Mouse (Mus musculus) adrenal gland, postnatal 25 days (tissue): ENCODE measurements at regions not wholly inside any gene's neighbourhood (a gene's known extent, or its start where the extent isn't known, plus 50 kb on each side); places are given as distances from the start of the nearest gene placed in this dataset.
A peak's percentile ranks its signal among the peaks of the same experiment; 100 is the strongest.

Source experiments
- DNase-seq: peaks from one replicate; pipeline ENCODE4 v3.0.0; 2021; ENCODE audit warnings: mixed read lengths

- no peak for DNase-seq
Measured at GRCm38 (mm10) chr1:138771307-138772011, 76.9 kb downstream of the Lhx9 start.

GRCm38 (mm10) chr1:138762876-138763275, 85.5 kb downstream of the Lhx9 start:
- DNase-seq: no peak

GRCm38 (mm10) chr1:138757777-138758176, 90.6 kb downstream of the Lhx9 start:
- no peak for DNase-seq

GRCm38 (mm10) chr1:138733308-138733707, 113.4 kb upstream of the Nek7 start:
- no peak for DNase-seq

GRCm38 (mm10) chr1:138731008-138731407, 111.1 kb upstream of the Nek7 start:
- DNase-seq: no peak

GRCm38 (mm10) chr1:138729089-138729699, 109.3 kb upstream of the Nek7 start:
- no peak for DNase-seq

- DNase-seq: no peak
Measured at GRCm38 (mm10) chr1:138720728-138721127, 100.8 kb upstream of the Nek7 start.

- no peak for DNase-seq
Measured at GRCm38 (mm10) chr1:138719297-138719696, 99.4 kb upstream of the Nek7 start.

- no peak for DNase-seq
Measured at GRCm38 (mm10) chr1:138716991-138717390, 97.0 kb upstream of the Nek7 start.

- no peak for DNase-seq
Measured at GRCm38 (mm10) chr1:138715162-138715561, 95.2 kb upstream of the Nek7 start.

- DNase-seq: no peak
Measured at GRCm38 (mm10) chr1:138709229-138709608, 89.3 kb upstream of the Nek7 start.

- no peak for DNase-seq
Measured at GRCm38 (mm10) chr1:138708507-138709228, 88.7 kb upstream of the Nek7 start.

- no peak for DNase-seq
Measured at GRCm38 (mm10) chr1:138707913-138708312, 88.0 kb upstream of the Nek7 start.

- DNase-seq: no peak
Measured at GRCm38 (mm10) chr1:138703291-138703690, 83.3 kb upstream of the Nek7 start.

- no peak for DNase-seq
Measured at GRCm38 (mm10) chr1:138689234-138689633, 69.3 kb upstream of the Nek7 start.

GRCm38 (mm10) chr1:138686746-138687145, 66.8 kb upstream of the Nek7 start:
- peak; percentile 46 for DNase-seq

GRCm38 (mm10) chr1:138683711-138684110, 63.8 kb upstream of the Nek7 start:
- no peak for DNase-seq

GRCm38 (mm10) chr1:138681970-138682369, 62.0 kb upstream of the Nek7 start:
- no peak for DNase-seq

GRCm38 (mm10) chr1:138674199-138674598, 54.3 kb upstream of the Nek7 start:
- DNase-seq: no peak
